Mouse (Mus musculus) left cerebral cortex, adult 2 months (tissue): ENCODE measurements around the gene Reln. TPM values are rescaled to one million over a fixed set of nuclear protein-coding genes. Genes with fewer than 3 reads are reported as not detected.

Experiments used
- DNase-seq, 2 experiments: peaks; one replicate each; pipeline ENCODE4 v3.0.0; 2021 to 2022; ENCODE audit warnings: low spot score in 2 of 2, mixed read lengths in 1 of 2; ENCODE audit errors: extremely low spot score in 1 of 2
- H3K27ac ChIP-seq: fragments of 200-600 bp; 2 replicates; pipeline ENCODE4 v1.8.1; 2022
- H3K4me3 ChIP-seq: fragments of 200-600 bp; 2 replicates; pipeline ENCODE4 v1.8.1; 2022
- CTCF ChIP-seq: fragments of 200-600 bp; IDR thresholded peaks from 2 replicates; pipeline ENCODE4 v1.8.1; 2022; ENCODE audit warnings: antibody characterized with exemption, mild to moderate bottlenecking, moderate library complexity
- intact Hi-C: fragments of 180-260 bp; cut with DNase I; formaldehyde crosslinking; loops from one replicate; pipeline ENCODE4 v1.15.1; 2025
- total RNA-seq, 2 experiments: library from RNA; stranded (reverse); gene quantifications; 2 replicates each; pipeline ENCODE4 v1.2.3; 2021

Reln gene
- total RNA-seq, 2 experiments from 2014 or later = 89.5 to 92.6 TPM

- no peak overlapping the region for H3K4me3 ChIP-seq
- intact Hi-C loops = no loop called here
- H3K27ac ChIP-seq = no peak overlapping the region
Observed at GRCm38 (mm10) chr5:21957061-21957460, 387.4 kb downstream of the Reln start.

GRCm38 (mm10) chr5:21949507-21949897 is 395.0 kb downstream of the Reln start:
- intact Hi-C loops = no loop called here
- DNase-seq = no peak
- H3K4me3 ChIP-seq = no peak overlapping the region
- no peak overlapping the region for H3K27ac ChIP-seq
- TF ChIP-seq CTCF = no peak

More at GRCm38 (mm10) chr5:21957061-21957460, 387.4 kb downstream of the Reln start:
- DNase-seq = no peak
- no peak for TF ChIP-seq CTCF

- TF ChIP-seq CTCF = no peak
- Histone ChIP-seq H3K4me3 (no peak overlapping the region), H3K27ac (no peak overlapping the region)
- intact Hi-C loops = no loop called here
- no peak for DNase-seq
Observed at GRCm38 (mm10) chr5:21948736-21949506, 395.6 kb downstream of the Reln start.

- intact Hi-C loops = no loop called here
- no peak overlapping the region for H3K27ac ChIP-seq
- H3K4me3 ChIP-seq = no peak overlapping the region
- TF ChIP-seq CTCF = no peak
- no peak for DNase-seq
Observed at GRCm38 (mm10) chr5:21947610-21948381, 396.7 kb downstream of the Reln start.

- intact Hi-C loops = no loop called here
- Histone ChIP-seq H3K27ac (no peak overlapping the region), H3K4me3 (no peak overlapping the region)
- DNase-seq = no peak
- TF ChIP-seq CTCF = peak; percentile 31
Observed at GRCm38 (mm10) chr5:21944579-21944978, 399.9 kb downstream of the Reln start.

- no peak for DNase-seq
- no peak overlapping the region for H3K4me3 ChIP-seq
- TF ChIP-seq CTCF = no peak
- intact Hi-C loops = no loop called here
- no peak overlapping the region for H3K27ac ChIP-seq
Observed at GRCm38 (mm10) chr5:21939405-21939804, 405.1 kb downstream of the Reln start.

GRCm38 (mm10) chr5:21938138-21938537 is 406.4 kb downstream of the Reln start:
- Histone ChIP-seq H3K4me3 (no peak overlapping the region), H3K27ac (no peak overlapping the region)
- TF ChIP-seq CTCF = no peak
- DNase-seq = no peak
- intact Hi-C loops = no loop called here

GRCm38 (mm10) chr5:21936627-21937026 is 407.9 kb downstream of the Reln start:
- intact Hi-C loops = no loop called here
- no peak overlapping the region for H3K4me3 ChIP-seq
- no peak for TF ChIP-seq CTCF
- H3K27ac ChIP-seq = no peak overlapping the region
- no peak for DNase-seq

- intact Hi-C loops = no loop called here
Observed at GRCm38 (mm10) chr5:21936096-21936495, 408.4 kb downstream of the Reln start.

GRCm38 (mm10) chr5:21934811-21935396 is 409.6 kb downstream of the Reln start:
- intact Hi-C loops = loop anchor here (5.0 kb wide), 1 partner anchor 572 kb away; no protein-coding TSS in a partner anchor
- Histone ChIP-seq H3K27ac (no peak overlapping the region), H3K4me3 (no peak overlapping the region)
- DNase-seq = no peak
- no peak for TF ChIP-seq CTCF

More at GRCm38 (mm10) chr5:21936096-21936495, 408.4 kb downstream of the Reln start:
- no peak for TF ChIP-seq CTCF
- no peak for DNase-seq
- Histone ChIP-seq H3K27ac (no peak overlapping the region), H3K4me3 (no peak overlapping the region)

GRCm38 (mm10) chr5:21934173-21934698 is 410.3 kb downstream of the Reln start:
- TF ChIP-seq CTCF = no peak
- DNase-seq = no peak
- no peak overlapping the region for H3K4me3 ChIP-seq
- H3K27ac ChIP-seq = no peak overlapping the region
- intact Hi-C loops = loop anchor here (5.0 kb wide), 1 partner anchor 573 kb away; no protein-coding TSS in a partner anchor
